Mouse (Mus musculus) embryonic facial prominence, embryonic 12.5 days (tissue): Measurements from ENCODE around the gene Cap1. TPM values are rescaled to one million over a fixed set of nuclear protein-coding genes. Genes with fewer than 3 reads are reported as not detected.
A peak's percentile ranks its signal among the peaks of the same experiment; 100 is the strongest.

ENCODE experiments used
- ATAC-seq: fragments of 200-750 bp; cut with Nextera tagmentation; 2 replicates; pipeline ENCODE4 v1.8.0; 2017; ENCODE audit not compliant: insufficient number of reproducible peaks, insufficient read depth, low FRiP score, low TSS enrichment
- H3K27ac ChIP-seq: fragments of 300-500 bp; sonication (generic); 2 replicates; pipeline ENCODE4 v1.5.1; 2016; ENCODE audit warnings: mild to moderate bottlenecking
- H3K27me3 ChIP-seq: fragments of 300-500 bp; sonication (generic); 2 replicates; pipeline ENCODE4 v1.6.1; 2016; ENCODE audit warnings: mild to moderate bottlenecking, moderate library complexity
- H3K36me3 ChIP-seq: fragments of 300-500 bp; sonication (generic); 2 replicates; pipeline ENCODE4 v1.6.1; 2016; ENCODE audit warnings: mild to moderate bottlenecking
- H3K4me1 ChIP-seq: fragments of 300-500 bp; sonication (generic); 2 replicates; pipeline ENCODE4 v1.6.1; 2016
- H3K4me2 ChIP-seq: fragments of 300-500 bp; sonication (generic); replicated peaks from 2 replicates; pipeline ENCODE4 v1.6.1; 2016; ENCODE audit warnings: mild to moderate bottlenecking, moderate library complexity
- H3K4me3 ChIP-seq: fragments of 300-500 bp; sonication (generic); 2 replicates; pipeline ENCODE4 v1.5.1; 2016; ENCODE audit warnings: mild to moderate bottlenecking
- H3K9ac ChIP-seq: fragments of 300-500 bp; sonication (generic); 2 replicates; pipeline ENCODE4 v1.6.1; 2016; ENCODE audit warnings: mild to moderate bottlenecking, moderate library complexity
- H3K9me3 ChIP-seq: fragments of 300-500 bp; sonication (generic); 2 replicates; pipeline ENCODE4 v1.6.1; 2016; ENCODE audit warnings: mild to moderate bottlenecking, moderate library complexity
- whole genome bisulfite sequencing: fragments of 180-500 bp; shearing (Covaris S2); methylation state at CpG from one replicate; pipeline ENCODE4 v1.1.7; 2016; 5-methylcytosine and 5-hydroxymethylcytosine counted together
- polyA plus RNA-seq: library from polyadenylated mRNA; unstranded; fragments of >200 nt; fragmentation: Nextera tagmentation; extraction: Ambion mirVana; gene quantifications from 2 replicates; pipeline ENCODE4 v1.2.1, GENCODE M21; 2016

The Cap1 gene
- polyA plus RNA-seq, 1 experiment from 2014 or later: 52.3 TPM

DNA sequence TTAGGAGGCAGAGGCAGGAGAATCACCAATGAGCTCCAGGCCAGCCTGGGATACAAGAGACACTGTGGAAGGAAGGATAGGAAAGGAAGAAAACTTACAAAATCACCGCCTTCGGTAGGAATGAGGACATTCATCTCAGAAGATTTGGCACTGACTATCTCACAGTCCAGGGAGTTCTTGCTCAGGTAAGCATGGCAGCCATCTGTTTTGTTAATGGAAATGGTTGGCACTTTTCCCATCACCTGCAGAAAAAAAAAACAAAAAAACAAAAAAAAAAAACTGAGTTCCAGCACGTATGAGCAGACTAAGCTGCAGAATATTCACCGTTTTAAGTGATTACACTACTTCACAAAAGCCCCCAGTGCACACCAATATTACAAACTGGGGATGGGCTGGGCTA is 24.0 kb downstream of the Cap1 start:
- 95% methylated on average over 4 of the region's 4 CpGs for WGBS
- H3K27ac ChIP-seq: no peak overlapping the region
- H3K9ac ChIP-seq: no peak overlapping the region
- ATAC-seq: no peak
- no peaks in the 10 kb centered on the region for H3K27me3 ChIP-seq
- no peak overlapping the region for H3K4me3 ChIP-seq
- no peaks in the 10 kb centered on the region for H3K4me1 ChIP-seq
- no peak overlapping the region for H3K4me2 ChIP-seq
- no peaks in the 10 kb centered on the region for H3K9me3 ChIP-seq
- peaks cover 86% of the 10 kb centered on the region for H3K36me3 ChIP-seq

DNA sequence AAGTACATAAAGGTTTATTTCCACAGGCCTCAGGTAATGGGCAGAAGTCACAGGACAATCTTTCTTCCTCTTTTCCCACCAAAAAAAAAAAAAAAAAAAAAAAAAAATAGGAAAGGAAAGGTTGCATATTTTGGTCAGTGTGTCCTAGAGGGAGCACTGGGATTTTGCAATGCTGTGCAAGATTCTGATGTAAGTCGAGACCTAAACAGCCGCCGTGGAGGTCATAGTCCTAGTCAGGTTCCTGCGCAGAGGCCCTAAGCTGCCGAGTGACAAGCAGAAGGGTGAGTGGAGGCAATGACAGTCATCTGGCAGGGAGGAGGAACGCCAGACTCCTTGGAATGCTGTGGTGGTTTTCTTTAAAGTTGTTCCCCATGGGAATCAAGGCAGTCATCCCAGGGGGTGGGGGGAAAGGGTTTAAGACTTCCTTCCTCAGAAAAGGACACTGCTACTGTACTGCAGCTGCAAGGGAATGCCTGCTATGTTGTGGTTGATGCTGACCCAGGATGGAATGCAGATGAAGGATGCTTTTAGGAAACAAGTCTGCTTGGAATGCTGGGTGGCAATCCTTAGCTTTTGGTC is 26.7 kb downstream of the Cap1 start:
- no peak overlapping the region for H3K9ac ChIP-seq
- no peaks in the 10 kb centered on the region for H3K27me3 ChIP-seq
- H3K4me2 ChIP-seq: no peak overlapping the region
- no peaks in the 10 kb centered on the region for H3K4me1 ChIP-seq
- WGBS: 81% methylated on average over 6 of the region's 6 CpGs
- H3K36me3 ChIP-seq: peaks cover 75% of the 10 kb centered on the region
- no peaks in the 10 kb centered on the region for H3K9me3 ChIP-seq
- no peak for ATAC-seq
- H3K4me3 ChIP-seq: no peak overlapping the region
- no peak overlapping the region for H3K27ac ChIP-seq

DNA sequence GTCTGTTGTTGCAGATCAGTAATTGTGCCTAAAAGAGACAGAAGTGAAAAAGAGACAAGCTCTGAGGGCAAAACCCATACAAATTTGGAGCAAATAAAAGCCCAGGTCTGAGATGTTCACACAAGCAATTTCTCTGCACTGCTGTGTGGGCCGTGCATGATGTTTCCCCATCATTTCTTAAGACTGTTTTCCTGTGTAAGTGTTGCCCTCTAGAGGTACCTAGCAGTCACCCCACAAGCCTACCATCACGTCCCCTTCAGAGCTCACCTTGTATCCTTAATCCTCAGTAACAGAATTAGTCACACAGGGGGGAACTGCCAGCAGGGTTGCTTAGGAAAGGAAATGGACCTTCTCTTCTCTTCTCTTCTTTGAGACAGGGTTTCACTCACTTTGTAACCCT is 27.9 kb downstream of the Cap1 start:
- 51% methylated on average over 2 of the region's 2 CpGs for WGBS
- H3K27me3 ChIP-seq: no peaks in the 10 kb centered on the region
- no peak overlapping the region for H3K27ac ChIP-seq
- no peak overlapping the region for H3K9ac ChIP-seq
- H3K36me3 ChIP-seq: peaks cover 72% of the 10 kb centered on the region
- H3K4me1 ChIP-seq: no peaks in the 10 kb centered on the region
- no peak overlapping the region for H3K4me3 ChIP-seq
- no peaks in the 10 kb centered on the region for H3K9me3 ChIP-seq
- no peak overlapping the region for H3K4me2 ChIP-seq
- ATAC-seq: no peak

DNA sequence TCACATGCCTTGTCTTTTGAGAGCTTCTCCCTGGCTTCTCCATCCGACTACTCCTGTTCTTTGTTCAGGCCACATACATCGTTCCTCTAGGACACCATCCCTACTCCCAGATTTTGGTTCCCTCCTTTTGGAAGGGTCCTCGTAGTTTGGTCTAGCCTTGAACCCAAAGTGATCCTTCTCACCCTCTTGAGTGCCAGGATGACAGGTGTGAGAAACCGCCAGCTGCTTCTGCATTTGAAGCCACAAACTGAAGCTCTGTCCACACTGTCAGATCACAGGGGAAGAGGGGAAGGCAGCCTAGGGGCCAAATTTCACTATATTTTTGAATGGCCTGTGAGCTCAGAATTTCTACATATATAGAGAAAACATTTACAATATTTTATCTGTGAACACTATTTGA is 31.1 kb downstream of the Cap1 start:
- no peak overlapping the region for H3K4me2 ChIP-seq
- H3K4me1 ChIP-seq: no peaks in the 10 kb centered on the region
- H3K27ac ChIP-seq: no peak overlapping the region
- no peak overlapping the region for H3K9ac ChIP-seq
- WGBS: 92% methylated on average over 4 of the region's 4 CpGs
- no peak for ATAC-seq
- no peaks in the 10 kb centered on the region for H3K9me3 ChIP-seq
- H3K36me3 ChIP-seq: peaks cover 66% of the 10 kb centered on the region
- no peak overlapping the region for H3K4me3 ChIP-seq
- no peaks in the 10 kb centered on the region for H3K27me3 ChIP-seq

DNA sequence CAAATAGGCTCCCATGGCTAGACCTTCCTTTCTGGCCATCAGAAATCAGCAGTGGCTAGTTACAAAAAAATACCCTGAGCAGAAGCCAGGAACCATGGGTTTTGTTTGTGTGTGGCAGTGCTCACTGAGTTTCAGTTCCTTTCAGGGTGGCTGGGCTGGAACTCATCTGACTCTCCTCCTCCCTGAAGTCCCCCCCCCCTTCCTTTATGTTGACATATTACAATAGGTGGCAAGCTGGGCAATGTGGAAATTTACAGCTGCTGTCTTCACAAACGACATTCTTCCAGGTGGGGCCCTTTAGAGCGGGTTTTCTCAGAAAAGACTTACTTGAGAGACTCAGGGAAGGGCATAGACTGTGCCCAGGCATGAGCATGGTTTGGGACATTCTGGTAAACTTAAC is 32.2 kb downstream of the Cap1 start:
- no peak overlapping the region for H3K4me2 ChIP-seq
- H3K9ac ChIP-seq: no peak overlapping the region
- no peak overlapping the region for H3K27ac ChIP-seq
- 78% methylated on average over 2 of the region's 2 CpGs for WGBS
- H3K36me3 ChIP-seq: peaks cover 67% of the 10 kb centered on the region
- H3K9me3 ChIP-seq: no peaks in the 10 kb centered on the region
- H3K27me3 ChIP-seq: no peaks in the 10 kb centered on the region
- no peak overlapping the region for H3K4me3 ChIP-seq
- no peak for ATAC-seq
- H3K4me1 ChIP-seq: no peaks in the 10 kb centered on the region

DNA sequence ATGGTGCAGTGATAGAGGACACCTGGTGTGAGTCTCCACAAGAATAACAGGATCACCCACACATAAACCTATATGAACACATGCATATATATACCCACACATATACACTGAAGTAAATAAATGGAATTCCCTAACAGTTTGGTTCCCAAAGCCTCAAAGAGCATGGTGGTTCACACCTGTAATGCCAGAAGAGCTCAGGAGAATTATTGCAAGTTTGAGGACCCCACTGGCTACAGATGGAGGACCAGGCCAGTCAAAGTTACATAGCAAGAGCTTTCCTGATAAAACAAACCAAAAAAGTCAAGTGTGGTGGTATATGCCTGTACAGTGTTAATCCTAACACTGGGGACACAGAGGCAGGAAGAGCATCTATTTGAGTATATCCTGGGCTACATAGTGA is 34.3 kb downstream of the Cap1 start:
- Histone ChIP-seq H3K27ac (no peak overlapping the region), H3K36me3 (peaks cover 65% of the 10 kb centered on the region), H3K9ac (no peak overlapping the region), H3K4me2 (no peak overlapping the region), H3K9me3 (no peaks in the 10 kb centered on the region), H3K27me3 (no peaks in the 10 kb centered on the region), H3K4me3 (no peak overlapping the region), H3K4me1 (no peaks in the 10 kb centered on the region)
- no peak for ATAC-seq

DNA sequence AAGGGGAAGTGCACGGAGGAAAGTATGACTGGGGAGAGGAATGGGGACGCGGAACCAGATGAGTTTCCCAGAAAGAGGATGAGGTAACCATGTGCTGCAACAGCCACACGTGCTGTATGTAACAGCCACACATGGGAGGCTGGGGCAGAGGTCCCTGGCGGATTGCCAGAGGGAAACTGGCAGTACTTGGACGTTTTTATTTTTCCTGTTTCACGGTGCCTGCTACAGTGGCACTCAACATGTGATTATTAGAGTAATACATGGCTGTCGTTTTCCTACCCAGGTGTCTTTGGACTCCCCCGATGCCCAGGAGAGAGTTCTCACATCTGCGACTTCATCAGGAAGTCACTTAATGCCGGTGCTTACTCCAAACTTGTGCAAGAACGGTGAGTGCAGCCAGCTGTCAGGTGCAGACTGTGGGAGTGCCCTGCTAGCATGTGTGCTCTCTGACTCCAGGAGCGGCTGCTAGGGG is 37.7 kb downstream of the Cap1 start:
- H3K4me3 ChIP-seq: no peak overlapping the region
- H3K4me1 ChIP-seq: no peaks in the 10 kb centered on the region
- peaks cover 66% of the 10 kb centered on the region for H3K36me3 ChIP-seq
- 83% methylated on average over 13 of the region's 13 CpGs for WGBS
- no peak for ATAC-seq
- no peak overlapping the region for H3K9ac ChIP-seq
- H3K27me3 ChIP-seq: no peaks in the 10 kb centered on the region
- H3K4me2 ChIP-seq: no peak overlapping the region
- H3K27ac ChIP-seq: no peak overlapping the region
- H3K9me3 ChIP-seq: no peaks in the 10 kb centered on the region

DNA sequence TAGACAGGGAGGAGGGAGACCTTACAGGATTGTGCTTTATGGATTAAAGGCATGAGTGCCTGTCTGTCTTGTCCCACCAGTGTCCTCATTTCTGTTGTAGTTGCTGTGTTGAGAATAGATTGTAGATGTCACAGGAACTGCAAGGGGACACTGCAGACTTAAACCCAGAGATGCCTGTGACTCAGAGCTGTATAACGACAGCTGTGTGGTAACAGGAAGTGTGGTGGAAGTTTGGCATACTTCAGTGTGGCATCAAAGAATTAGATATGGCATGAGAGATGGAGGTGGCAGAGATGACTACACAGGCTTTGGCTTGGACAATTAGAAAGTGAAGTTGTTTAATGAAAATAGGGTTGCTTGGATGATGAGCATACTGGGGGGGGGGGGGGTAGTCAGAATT is 47.4 kb downstream of the Cap1 start:
- Histone ChIP-seq H3K4me1 (peaks cover 9% of the 10 kb centered on the region), H3K36me3 (peaks cover 12% of the 10 kb centered on the region; the same call in 1 of the 2 replicates), H3K9me3 (no peaks in the 10 kb centered on the region), H3K27me3 (no peaks in the 10 kb centered on the region), H3K27ac (no peak overlapping the region), H3K4me3 (no peak overlapping the region), H3K4me2 (no peak overlapping the region), H3K9ac (no peak overlapping the region)
- 70% methylated on average over 1 of the region's 1 CpGs for WGBS
- no peak for ATAC-seq

DNA sequence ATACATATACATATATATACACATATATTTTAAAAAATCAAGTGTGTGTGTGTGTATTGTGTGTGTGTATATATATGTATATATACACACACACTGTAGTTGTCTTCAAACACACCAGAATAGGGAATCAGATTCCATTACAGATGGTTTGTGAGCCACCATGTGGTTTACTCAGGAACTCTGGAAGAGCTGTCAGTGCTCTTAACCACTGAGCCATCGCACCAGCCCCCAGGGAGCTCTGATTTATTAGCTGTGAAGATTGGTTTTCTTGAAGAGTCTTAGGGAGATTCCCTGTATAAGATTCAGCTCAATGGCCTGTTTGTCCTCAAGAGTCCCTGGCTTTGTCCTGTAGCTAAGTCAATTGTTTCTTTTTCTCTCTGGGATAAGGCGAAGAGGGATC is 47.9 kb downstream of the Cap1 start:
- Histone ChIP-seq H3K9me3 (no peaks in the 10 kb centered on the region), H3K9ac (no peak overlapping the region), H3K4me3 (no peak overlapping the region), H3K4me1 (peaks cover 9% of the 10 kb centered on the region), H3K27me3 (no peaks in the 10 kb centered on the region), H3K27ac (no peak overlapping the region), H3K36me3 (peaks cover 12% of the 10 kb centered on the region; the same call in 1 of the 2 replicates), H3K4me2 (no peak overlapping the region)
- ATAC-seq: no peak
- 73% methylated on average over 2 of the region's 2 CpGs for WGBS

DNA sequence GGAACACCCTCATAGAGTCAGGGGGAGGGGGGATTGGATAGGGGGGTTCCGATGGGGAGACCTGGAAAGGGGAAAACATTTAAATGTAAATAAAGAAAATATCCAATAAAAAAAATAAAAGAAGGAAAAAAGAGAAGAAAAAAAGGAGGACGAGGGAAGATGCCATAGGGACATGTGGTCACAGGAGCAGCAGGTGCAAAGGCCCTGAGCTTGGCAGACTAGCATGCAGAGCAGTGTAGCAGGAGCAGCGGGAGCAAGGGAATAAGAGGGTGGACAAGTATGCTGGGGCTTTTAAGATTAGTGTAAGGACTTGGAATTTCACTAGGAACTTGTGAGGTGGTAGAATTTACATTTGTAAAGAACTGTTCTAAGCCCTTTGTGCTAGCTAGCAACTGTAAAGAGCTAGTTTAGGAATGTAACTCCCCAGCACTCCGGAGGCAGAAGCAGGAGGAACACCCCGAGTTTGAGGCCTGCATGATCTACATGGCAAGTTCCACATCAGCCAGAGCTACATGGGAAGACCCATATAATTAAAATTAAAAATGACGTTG is 48.6 kb downstream of the Cap1 start:
- Histone ChIP-seq H3K4me3 (peak overlapping the region; percentile 75; the same call in 1 of the 2 replicates), H3K36me3 (peaks cover 12% of the 10 kb centered on the region; the same call in 1 of the 2 replicates), H3K27me3 (no peaks in the 10 kb centered on the region), H3K9ac (no peak overlapping the region), H3K9me3 (no peaks in the 10 kb centered on the region), H3K4me2 (peak overlapping the region; percentile 83), H3K4me1 (peaks cover 9% of the 10 kb centered on the region), H3K27ac (no peak overlapping the region)
- no peak for ATAC-seq
- WGBS: 75% methylated on average over 6 of the region's 6 CpGs

DNA sequence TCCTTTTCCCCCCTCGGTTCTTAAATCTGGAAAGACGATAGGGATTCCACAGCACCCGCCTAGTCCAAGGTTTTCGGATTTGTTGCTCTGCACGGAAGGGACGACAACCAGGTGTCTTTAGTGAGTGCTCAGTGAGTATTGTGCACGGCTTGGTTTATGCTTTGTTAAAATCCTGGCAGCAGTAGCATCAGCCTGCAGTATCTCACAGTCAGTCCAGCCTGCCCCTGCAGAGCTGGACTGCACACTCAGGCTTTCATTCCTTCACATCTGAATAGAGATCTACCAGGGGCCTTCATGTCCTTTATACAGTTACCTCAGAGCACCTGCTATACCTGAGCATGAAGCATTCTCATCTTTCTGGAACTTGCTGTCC is 49.5 kb downstream of the Cap1 start:
- H3K36me3 ChIP-seq: 0 out of 2 replicates have a peak, but pooled peaks cover 6% of the 10 kb centered on the region
- H3K27ac ChIP-seq: no peak overlapping the region
- H3K9ac ChIP-seq: peak overlapping the region; percentile 70
- no peaks in the 10 kb centered on the region for H3K27me3 ChIP-seq
- WGBS: 0% methylated on average over 7 of the region's 7 CpGs
- peak overlapping the region; percentile 83 for H3K4me2 ChIP-seq
- peak overlapping the region; percentile 75 for H3K4me3 ChIP-seq
- ATAC-seq: peak; percentile 37
- H3K4me1 ChIP-seq: peaks cover 9% of the 10 kb centered on the region
- no peaks in the 10 kb centered on the region for H3K9me3 ChIP-seq

DNA sequence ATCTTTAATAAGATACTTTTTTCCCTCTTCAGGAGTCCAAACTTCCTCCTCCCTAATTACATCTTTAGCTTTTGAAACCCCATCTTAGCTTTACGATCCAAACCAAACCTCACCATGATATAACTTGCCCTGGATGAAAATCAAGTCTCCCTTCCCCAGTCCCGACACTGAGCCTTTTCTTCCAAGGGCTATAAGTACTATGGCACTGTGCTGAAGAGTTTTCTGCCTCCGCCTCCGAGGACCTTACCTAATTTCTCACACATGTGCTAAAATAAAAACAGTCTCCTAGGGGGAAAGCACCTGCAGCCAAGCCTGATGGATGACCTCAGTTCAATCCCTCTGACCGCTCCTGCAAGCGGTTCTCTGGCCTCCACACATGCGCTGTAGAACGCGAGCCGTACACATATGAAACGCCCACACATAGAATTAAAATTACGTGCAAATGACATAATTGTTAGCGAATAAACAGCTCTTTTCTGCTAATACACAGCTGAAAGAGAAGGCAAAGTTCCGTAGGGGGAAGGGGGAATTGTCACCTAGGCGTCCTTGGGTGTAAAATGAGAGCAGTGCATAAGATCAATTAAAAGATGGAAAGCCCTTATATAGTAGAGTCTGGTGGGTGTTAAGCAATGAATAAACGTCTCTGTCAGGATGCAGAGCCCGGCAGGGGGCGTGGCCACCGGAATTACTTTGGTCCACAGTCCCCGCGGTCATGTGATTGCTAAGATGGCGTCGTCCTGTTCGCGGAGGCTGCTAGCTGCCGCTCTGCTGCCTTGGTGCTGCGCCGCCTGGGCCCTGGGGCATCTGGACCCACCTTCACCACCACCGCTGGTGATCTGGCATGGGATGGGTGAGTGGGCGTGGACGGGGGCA is 50.1 kb downstream of the Cap1 start, which contains the start of gene Ppt1:
Ppt1 (plus strand) TSS at position 713 of the 873 bp plus-strand sequence.
- Histone ChIP-seq H3K4me1 (peaks cover 9% of the 10 kb centered on the region), H3K27ac (no peak within 1 kb of the TSS)
- 4% methylated on average over 31 of the region's 31 CpGs for WGBS

More for the DNA sequence above, 50.1 kb downstream of the Cap1 start, which contains the start of gene Ppt1:
- Histone ChIP-seq H3K4me2 (peak within 1 kb of the TSS; percentile 83), H3K36me3 (0 out of 2 replicates have a peak, but pooled peaks cover 2% of the 10 kb centered on the region), H3K27me3 (no peaks in the 10 kb centered on the region), H3K4me3 (peak within 1 kb of the TSS; percentile 75), H3K9ac (peak within 1 kb of the TSS; percentile 70), H3K9me3 (no peaks in the 10 kb centered on the region)
- ATAC-seq: peak; percentile 86
